Mouse (Mus musculus): ENCODE data around the gene Rab21. TPM values are rescaled to one million over a fixed set of nuclear protein-coding genes. Genes with fewer than 3 reads are reported as not detected.
A peak's percentile ranks its signal among the peaks of the same experiment; 100 is the strongest.

Gene Rab21
- polyA plus RNA-seq (2015; fragmentation: Nextera tagmentation; extraction: Ambion mirVana), result 4.0 and 4.6 TPM in 2 replicates

DNA sequence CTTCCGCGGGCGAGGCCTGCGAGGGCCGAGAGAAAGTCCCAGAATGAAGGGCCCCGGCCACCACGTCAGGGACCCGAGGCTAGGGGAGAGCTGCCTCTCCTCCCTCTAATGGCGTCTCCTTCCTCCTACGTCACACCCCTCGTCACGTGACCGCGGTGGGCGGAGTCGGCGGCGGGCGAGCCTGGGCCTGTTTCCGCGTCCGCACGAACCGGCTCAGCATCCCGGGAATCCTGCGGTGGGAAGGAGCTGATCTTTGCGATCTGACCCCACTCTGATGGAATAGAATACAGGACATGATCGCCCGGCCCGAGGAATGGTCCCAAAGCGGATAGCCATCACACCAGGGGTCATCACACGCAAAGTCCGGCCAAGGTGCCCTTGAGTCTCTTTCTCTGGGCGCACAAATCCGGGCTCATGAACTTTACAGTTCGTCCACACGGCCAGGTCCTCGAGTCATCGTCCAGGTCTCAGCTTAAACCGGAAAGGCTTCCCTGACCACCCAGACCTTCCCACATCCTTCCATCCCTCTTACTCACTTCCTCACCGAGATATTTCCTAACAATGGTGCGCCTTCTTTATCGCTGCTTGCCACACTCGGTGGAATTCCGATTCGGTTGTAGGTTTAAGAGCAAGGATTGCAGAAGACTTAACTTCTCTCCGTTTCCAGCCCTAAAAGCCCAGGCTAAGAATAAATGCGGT, at the start of gene Rab21:
TSS of gene Rab21 (minus strand) at position 122 of the 699 bp plus-strand sequence.
- ATAC-seq (ENCODE audit: insufficient number of reproducible peaks, low FRiP score, low TSS enrichment, low read depth), result peak; percentile 92
- Histone ChIP-seq H3K27ac (peak within 1 kb of the TSS; percentile 94), H3K27me3 (no peaks in the 10 kb centered on the region), H3K4me2 (peak within 1 kb of the TSS; percentile 75), H3K4me3 (peak within 1 kb of the TSS; percentile 92), H3K36me3 (no peaks in the 10 kb centered on the region), H3K9ac (peak within 1 kb of the TSS; percentile 94), H3K4me1 (peaks cover 16% of the 10 kb centered on the region), H3K9me3 (no peaks in the 10 kb centered on the region)
- WGBS, result under 1% methylated on average over 47 of the region's 48 CpGs

DNA sequence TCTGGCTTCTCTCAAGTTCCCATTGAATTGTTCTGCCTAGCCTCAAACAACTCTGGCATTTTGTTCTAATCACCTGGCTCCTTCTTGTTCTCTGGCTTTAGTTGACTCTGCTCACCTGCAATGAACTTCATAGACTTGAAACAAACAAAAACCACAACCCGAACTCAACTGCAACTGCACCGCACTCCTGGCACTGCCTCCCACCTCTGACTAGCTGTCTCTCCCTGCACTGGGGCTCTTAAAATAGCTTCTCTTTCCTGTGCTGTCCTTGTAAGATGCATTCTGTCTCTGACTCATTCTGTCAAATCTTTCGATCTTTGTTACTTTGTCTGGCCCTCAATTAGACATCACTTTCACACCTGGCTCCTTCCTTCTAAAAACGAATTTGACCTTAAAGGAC, 47.8 kb upstream of the Rab21 start:
- peak overlapping the region; percentile 93 for H3K27ac ChIP-seq
- no peak for ATAC-seq (ENCODE audit: insufficient number of reproducible peaks, low FRiP score, low TSS enrichment, low read depth)
- peak overlapping the region; percentile 64 for H3K4me3 ChIP-seq
- peak overlapping the region; percentile 61 for H3K4me2 ChIP-seq
- no peaks in the 10 kb centered on the region for H3K9me3 ChIP-seq
- no peaks in the 10 kb centered on the region for H3K36me3 ChIP-seq
- 79% methylated on average over 4 of the region's 4 CpGs for WGBS
- no peak overlapping the region for H3K9ac ChIP-seq
- no peaks in the 10 kb centered on the region for H3K27me3 ChIP-seq
- H3K4me1 ChIP-seq, result peaks cover 12% of the 10 kb centered on the region

DNA sequence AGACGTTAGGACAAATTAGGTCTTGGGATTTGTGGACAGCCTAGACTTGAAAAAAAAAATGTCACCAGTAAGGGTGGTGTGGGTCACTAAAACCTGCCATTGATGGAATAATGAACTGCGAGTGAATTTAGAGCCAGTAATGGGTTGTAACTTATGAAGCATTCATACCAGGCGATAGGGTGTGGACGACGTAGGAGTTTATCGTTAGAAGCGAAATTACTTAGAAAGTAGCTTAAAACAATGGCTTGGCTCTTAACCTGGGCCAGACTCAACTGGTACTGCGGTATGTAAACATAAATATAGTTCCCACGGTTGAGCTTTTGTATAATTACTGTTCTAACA, 47.2 kb upstream of the Rab21 start:
- peaks cover 12% of the 10 kb centered on the region for H3K4me1 ChIP-seq

DNA sequence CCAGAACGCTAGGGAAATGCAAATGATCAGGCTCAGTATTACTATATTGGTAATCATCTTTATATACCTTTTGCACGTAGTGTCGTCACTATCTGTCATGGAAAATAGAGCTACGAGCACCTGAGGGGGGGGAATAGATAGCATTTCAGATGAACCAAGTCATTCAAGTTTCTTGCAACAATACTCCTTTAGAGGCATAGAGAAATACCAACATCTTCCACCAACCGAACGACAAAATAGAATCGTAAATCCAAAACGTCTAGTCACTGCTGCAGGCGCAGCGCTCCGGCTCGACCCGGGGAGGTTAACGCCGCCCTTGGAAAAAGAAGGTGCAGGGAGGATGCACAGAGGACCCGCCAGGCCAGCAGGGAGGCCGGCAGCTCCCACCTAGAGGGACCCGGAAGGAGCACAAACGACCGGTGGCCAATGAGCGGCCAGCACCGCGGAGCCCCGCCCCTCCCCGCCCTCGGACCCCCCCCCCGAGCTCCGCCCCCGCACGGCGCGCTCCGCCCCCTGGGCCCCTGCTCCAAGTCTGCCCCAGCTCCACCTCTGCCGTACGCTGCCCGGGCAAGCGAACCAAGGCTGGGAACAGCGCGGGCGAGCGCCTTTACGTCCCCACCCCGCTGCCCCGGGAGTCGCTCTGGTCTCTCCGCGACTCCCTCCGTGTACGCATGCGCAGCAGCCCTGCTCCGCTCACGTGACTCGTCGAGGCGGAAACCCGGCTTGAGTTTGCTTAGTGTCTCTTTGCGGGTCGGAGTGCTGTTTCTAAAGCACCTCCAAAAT, 46.6 kb upstream of the Rab21 start, which contains the start of gene Tmem19:
TSS of gene Tmem19 (minus strand) at position 662 of the 783 bp plus-strand sequence.
- H3K4me3 ChIP-seq, result peak within 1 kb of the TSS; percentile 64
- H3K27ac ChIP-seq, result peak within 1 kb of the TSS; percentile 93
- peaks cover 12% of the 10 kb centered on the region for H3K4me1 ChIP-seq
- H3K4me2 ChIP-seq, result peak within 1 kb of the TSS; percentile 61
- peak within 1 kb of the TSS; percentile 48 for H3K9ac ChIP-seq
- ATAC-seq (ENCODE audit: insufficient number of reproducible peaks, low FRiP score, low TSS enrichment, low read depth), result peak; percentile 98
- no peaks in the 10 kb centered on the region for H3K9me3 ChIP-seq
- peaks cover 2% of the 10 kb centered on the region; the same call in 1 of the 2 replicates for H3K36me3 ChIP-seq
- H3K27me3 ChIP-seq, result no peaks in the 10 kb centered on the region
- under 1% methylated on average over 58 of the region's 58 CpGs for WGBS

More for the DNA sequence above, 47.2 kb upstream of the Rab21 start:
- Histone ChIP-seq H3K27me3 (no peaks in the 10 kb centered on the region), H3K27ac (peak overlapping the region; percentile 93), H3K9ac (peak overlapping the region; percentile 48), H3K36me3 (no peaks in the 10 kb centered on the region), H3K9me3 (no peaks in the 10 kb centered on the region), H3K4me3 (peak overlapping the region; percentile 64), H3K4me2 (peak overlapping the region; percentile 61)
- ATAC-seq (ENCODE audit: insufficient number of reproducible peaks, low FRiP score, low TSS enrichment, low read depth), result no peak
- WGBS, result 6% methylated on average over 9 of the region's 9 CpGs

DNA sequence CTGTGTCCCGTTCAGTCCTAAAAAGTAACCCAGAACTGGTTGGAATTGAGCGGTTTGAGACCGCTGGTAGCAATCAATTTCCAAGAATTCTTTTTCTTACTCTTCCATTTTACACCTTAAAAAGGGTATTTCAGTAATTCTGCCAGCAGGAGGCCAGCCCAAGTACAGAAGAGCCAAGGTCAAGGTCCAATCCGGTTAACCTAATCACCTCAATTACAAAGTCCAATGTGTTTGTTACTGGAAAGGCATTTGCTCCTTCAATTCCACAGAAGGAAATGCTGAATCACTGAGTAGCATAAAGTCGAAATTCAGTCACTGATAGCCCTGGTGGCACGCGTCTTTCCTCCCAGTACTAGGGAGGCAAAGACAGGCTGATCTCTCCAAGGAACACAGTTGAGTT, 43.7 kb upstream of the Rab21 start:
- no peak overlapping the region for H3K4me2 ChIP-seq
- no peak overlapping the region for H3K9ac ChIP-seq
- H3K36me3 ChIP-seq, result peaks cover 10% of the 10 kb centered on the region
- no peak for ATAC-seq (ENCODE audit: insufficient number of reproducible peaks, low FRiP score, low TSS enrichment, low read depth)
- no peaks in the 10 kb centered on the region for H3K9me3 ChIP-seq
- no peak overlapping the region for H3K27ac ChIP-seq
- WGBS, result 84% methylated on average over 7 of the region's 7 CpGs
- H3K4me3 ChIP-seq, result no peak overlapping the region
- H3K4me1 ChIP-seq, result peaks cover 12% of the 10 kb centered on the region
- H3K27me3 ChIP-seq, result no peaks in the 10 kb centered on the region

DNA sequence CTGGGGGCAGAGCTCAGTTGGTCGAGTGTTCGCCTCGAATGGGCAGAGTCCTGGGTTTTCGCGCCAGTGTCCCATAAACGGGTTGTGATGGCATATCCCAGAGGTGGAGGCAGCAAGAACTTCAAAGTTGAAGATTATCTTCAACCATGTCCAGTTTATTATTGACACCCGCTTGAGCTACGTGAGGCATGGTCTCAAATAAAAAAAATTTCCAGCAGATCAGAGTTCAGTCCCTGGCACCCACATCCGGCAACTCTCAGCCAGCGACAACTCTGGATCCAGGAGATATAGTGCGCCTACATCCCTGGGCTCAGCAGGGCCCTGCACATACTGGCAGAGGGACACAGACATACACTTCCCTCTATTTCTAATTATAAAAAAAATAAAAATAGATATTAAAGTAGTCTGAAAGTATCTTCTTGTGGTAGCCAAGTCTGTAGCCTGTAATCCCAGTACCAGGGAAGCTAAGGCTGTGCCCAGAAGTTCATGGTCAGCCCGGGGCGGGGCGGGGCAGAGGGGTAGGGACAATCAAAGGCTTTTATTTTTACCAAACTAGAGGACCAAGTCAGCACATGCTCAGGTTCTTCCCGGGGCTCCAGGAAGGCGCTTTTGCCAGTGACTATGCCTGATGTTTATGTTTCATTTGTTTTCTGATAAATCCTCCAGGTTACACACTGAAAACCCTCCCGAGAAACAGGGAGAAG, 43.0 kb upstream of the Rab21 start:
- 91% methylated on average over 17 of the region's 17 CpGs for WGBS
- Histone ChIP-seq H3K4me3 (no peak overlapping the region), H3K27me3 (no peaks in the 10 kb centered on the region), H3K36me3 (peaks cover 10% of the 10 kb centered on the region), H3K27ac (no peak overlapping the region), H3K9ac (no peak overlapping the region), H3K4me2 (no peak overlapping the region), H3K4me1 (peaks cover 12% of the 10 kb centered on the region), H3K9me3 (no peaks in the 10 kb centered on the region)
- no peak for ATAC-seq (ENCODE audit: insufficient number of reproducible peaks, low FRiP score, low TSS enrichment, low read depth)

DNA sequence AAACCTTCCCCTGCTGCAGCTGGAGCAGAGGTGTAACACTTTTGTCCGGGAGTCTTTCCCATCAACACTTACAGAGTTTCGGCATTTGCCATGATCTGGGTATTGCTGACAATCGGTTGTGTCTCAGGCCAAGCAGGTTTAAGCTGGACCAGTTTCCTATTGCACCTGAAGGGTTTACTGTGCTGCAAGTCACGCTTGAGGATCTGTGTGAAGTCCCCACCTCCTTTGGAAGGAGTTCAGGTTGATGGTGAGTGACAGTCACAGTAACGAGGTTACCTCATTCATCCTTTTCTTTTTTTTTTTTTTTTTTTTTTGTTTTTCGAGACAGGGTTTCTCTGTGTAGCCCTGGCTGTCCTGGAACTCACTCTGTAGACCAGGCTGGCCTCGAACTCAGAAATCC, 40.7 kb upstream of the Rab21 start:
- Histone ChIP-seq H3K9ac (no peak overlapping the region), H3K4me1 (peaks cover under 1% of the 10 kb centered on the region; the same call in 1 of the 2 replicates), H3K27me3 (no peaks in the 10 kb centered on the region), H3K4me3 (no peak overlapping the region), H3K27ac (no peak overlapping the region), H3K36me3 (peaks cover 10% of the 10 kb centered on the region), H3K9me3 (no peaks in the 10 kb centered on the region), H3K4me2 (no peak overlapping the region)
- WGBS, result 87% methylated on average over 6 of the region's 7 CpGs
- no peak for ATAC-seq (ENCODE audit: insufficient number of reproducible peaks, low FRiP score, low TSS enrichment, low read depth)

DNA sequence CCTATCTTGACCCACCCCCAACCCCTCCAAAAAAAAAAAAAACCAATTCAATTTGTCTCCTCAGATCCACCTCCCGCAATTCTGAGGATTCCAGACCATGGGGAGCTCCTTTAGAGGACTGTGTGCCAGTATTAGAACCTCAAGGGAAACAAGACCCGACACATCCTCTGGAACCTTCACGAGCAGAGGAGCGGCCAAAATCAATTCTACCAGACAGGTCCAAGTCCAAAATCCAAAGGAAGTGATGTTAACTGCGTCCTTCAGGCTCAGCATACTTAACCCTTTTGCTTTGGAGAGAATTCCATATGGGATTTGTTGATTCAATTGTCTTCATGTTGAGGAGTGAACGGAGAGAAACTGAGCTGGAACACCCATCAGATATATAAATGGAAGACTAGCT, 39.6 kb upstream of the Rab21 start:
- Histone ChIP-seq H3K4me1 (no peaks in the 10 kb centered on the region), H3K4me2 (no peak overlapping the region), H3K27ac (no peak overlapping the region), H3K4me3 (no peak overlapping the region), H3K9ac (no peak overlapping the region), H3K27me3 (no peaks in the 10 kb centered on the region), H3K36me3 (peaks cover 10% of the 10 kb centered on the region), H3K9me3 (no peaks in the 10 kb centered on the region)
- ATAC-seq (ENCODE audit: insufficient number of reproducible peaks, low FRiP score, low TSS enrichment, low read depth), result no peak
- WGBS, result 86% methylated on average over 6 of the region's 6 CpGs

DNA sequence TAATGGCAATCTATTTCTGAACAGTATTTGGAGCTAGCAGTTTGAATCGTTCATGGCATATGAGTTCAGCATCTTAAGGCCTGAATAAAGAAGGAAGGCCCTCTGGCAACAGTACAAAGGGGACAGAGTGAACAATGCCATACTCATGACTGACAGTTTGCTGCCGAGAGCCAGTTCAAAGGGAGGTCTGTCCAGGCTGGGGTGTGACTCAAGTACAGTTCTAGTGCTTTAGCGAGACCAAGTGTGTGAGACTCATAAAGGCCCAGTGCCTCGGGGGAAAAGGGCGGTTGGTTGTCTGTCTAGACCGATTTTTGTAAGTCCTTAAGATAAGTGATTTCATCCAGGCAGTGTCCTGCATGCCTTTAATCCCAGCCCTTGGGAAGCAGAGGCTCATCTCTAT, 39.2 kb upstream of the Rab21 start:
- Histone ChIP-seq H3K27me3 (no peaks in the 10 kb centered on the region), H3K9me3 (no peaks in the 10 kb centered on the region), H3K9ac (no peak overlapping the region), H3K4me2 (no peak overlapping the region), H3K36me3 (peaks cover 10% of the 10 kb centered on the region), H3K27ac (no peak overlapping the region), H3K4me1 (no peaks in the 10 kb centered on the region), H3K4me3 (no peak overlapping the region)
- 68% methylated on average over 6 of the region's 6 CpGs for WGBS
- no peak for ATAC-seq (ENCODE audit: insufficient number of reproducible peaks, low FRiP score, low TSS enrichment, low read depth)

DNA sequence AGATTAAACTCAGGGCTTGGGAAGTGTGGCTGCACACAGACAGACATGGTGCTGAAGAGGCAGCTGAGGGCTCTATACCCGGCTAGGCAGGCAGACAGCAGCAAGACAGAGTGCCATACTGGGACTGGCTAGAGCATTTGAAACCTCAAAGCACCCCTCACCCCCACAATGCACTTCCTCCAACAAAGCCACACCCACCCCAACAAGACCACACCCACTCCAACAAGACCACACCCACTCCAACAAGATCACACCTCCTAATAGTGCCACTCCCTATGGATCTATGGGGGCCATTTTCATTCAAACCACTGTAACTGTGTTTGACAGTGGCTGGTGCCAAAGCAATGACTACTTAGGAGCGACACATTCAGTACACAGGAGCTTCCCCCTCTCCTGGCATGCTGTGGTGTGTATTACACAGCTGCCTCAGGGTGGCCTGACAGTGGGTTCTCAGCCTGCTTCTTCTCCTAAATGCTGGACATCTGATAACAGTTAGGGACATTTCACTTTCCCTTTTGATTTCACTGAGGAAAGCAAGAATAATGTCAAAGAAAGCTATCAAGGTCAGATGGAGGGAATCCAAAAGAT, 35.5 kb upstream of the Rab21 start:
- Histone ChIP-seq H3K27ac (no peak overlapping the region), H3K4me1 (no peaks in the 10 kb centered on the region), H3K4me3 (no peak overlapping the region), H3K27me3 (no peaks in the 10 kb centered on the region), H3K9me3 (no peaks in the 10 kb centered on the region), H3K4me2 (no peak overlapping the region), H3K9ac (no peak overlapping the region), H3K36me3 (peaks cover 5% of the 10 kb centered on the region)
- ATAC-seq (ENCODE audit: insufficient number of reproducible peaks, low FRiP score, low TSS enrichment, low read depth), result no peak
- 76% methylated on average over 2 of the region's 2 CpGs for WGBS

DNA sequence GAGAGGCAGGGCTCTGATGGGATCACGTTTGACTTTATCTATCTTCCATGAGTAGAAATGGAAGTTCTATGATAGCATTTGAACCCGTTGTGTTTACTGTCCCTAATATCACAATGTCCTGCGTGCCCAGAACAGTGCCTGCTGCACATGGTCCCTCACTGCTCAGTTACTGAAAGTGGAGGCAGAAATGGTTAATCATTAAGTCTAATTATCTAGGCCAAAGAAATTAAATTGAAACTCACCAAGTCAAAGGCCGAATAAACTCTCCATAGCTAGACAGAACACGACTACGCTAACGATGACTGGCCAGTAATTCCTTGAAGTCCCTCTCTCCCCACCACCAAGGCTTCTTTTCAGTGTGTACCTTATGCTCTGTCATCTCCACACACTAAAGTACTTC, 34.1 kb upstream of the Rab21 start:
- no peak overlapping the region for H3K27ac ChIP-seq
- ATAC-seq (ENCODE audit: insufficient number of reproducible peaks, low FRiP score, low TSS enrichment, low read depth), result no peak
- no peak overlapping the region for H3K4me3 ChIP-seq
- H3K27me3 ChIP-seq, result no peaks in the 10 kb centered on the region
- H3K9me3 ChIP-seq, result no peaks in the 10 kb centered on the region
- H3K9ac ChIP-seq, result no peak overlapping the region
- H3K4me2 ChIP-seq, result no peak overlapping the region
- 80% methylated on average over 7 of the region's 7 CpGs for WGBS
- H3K36me3 ChIP-seq, result peaks cover 7% of the 10 kb centered on the region
- H3K4me1 ChIP-seq, result no peaks in the 10 kb centered on the region
